Mouse (Mus musculus): ENCODE data around the gene Pmf1. TPM values are rescaled to one million over a fixed set of nuclear protein-coding genes. Genes with fewer than 3 reads are reported as not detected.

Gene Pmf1
- polyA plus RNA-seq, 1 experiment from 2014 or later, result 169 TPM

- ATAC-seq (ENCODE audit: low FRiP score, low TSS enrichment), result no peak
- Histone ChIP-seq H3K9me3 (ENCODE audit: control insufficient read depth, low read length) (no peaks in the 10 kb centered on the region), H3K4me1 (ENCODE audit: control insufficient read depth, insufficient read depth, low read length) (peaks cover 4% of the 10 kb centered on the region; the same call in 1 of the 2 replicates), H3K36me3 (ENCODE audit: control insufficient read depth, insufficient read depth, low read length) (peaks cover 74% of the 10 kb centered on the region), H3K4me3 (ENCODE audit: low read length) (no peak overlapping the region), H3K27me3 (ENCODE audit: control insufficient read depth, insufficient read depth, low read length) (peaks cover 3% of the 10 kb centered on the region; the same call in 1 of the 2 replicates), H3K9ac (ENCODE audit: low read depth, low read length) (no peak overlapping the region), H3K4me2 (replicated peaks; ENCODE audit: low read depth, low read length) (no peak overlapping the region), H3K27ac (ENCODE audit: low read depth, low read length) (no peak overlapping the region)
- 71% methylated on average over 3 of the region's 3 CpGs for WGBS
Observed at GRCm38 (mm10) chr3:88359989-88360388, 50.1 kb downstream of the Pmf1 start.

- H3K9me3 ChIP-seq (ENCODE audit: control insufficient read depth, low read length), result no peaks in the 10 kb centered on the region
- H3K4me1 ChIP-seq (ENCODE audit: control insufficient read depth, insufficient read depth, low read length), result no peaks in the 10 kb centered on the region
- H3K4me2 ChIP-seq (replicated peaks; ENCODE audit: low read depth, low read length), result no peak overlapping the region
- peaks cover 78% of the 10 kb centered on the region for H3K36me3 ChIP-seq (ENCODE audit: control insufficient read depth, insufficient read depth, low read length)
- no peak overlapping the region for H3K27ac ChIP-seq (ENCODE audit: low read depth, low read length)
- H3K27me3 ChIP-seq (ENCODE audit: control insufficient read depth, insufficient read depth, low read length), result no peaks in the 10 kb centered on the region; the same call in 1 of the 2 replicates
- ATAC-seq (ENCODE audit: low FRiP score, low TSS enrichment), result no peak
- H3K9ac ChIP-seq (ENCODE audit: low read depth, low read length), result no peak overlapping the region
- 79% methylated on average over 5 of the region's 5 CpGs for WGBS
- H3K4me3 ChIP-seq (ENCODE audit: low read length), result no peak overlapping the region
Observed at GRCm38 (mm10) chr3:88359584-88359983, 50.5 kb downstream of the Pmf1 start.

GRCm38 (mm10) chr3:88354396-88355165 is 55.5 kb downstream of the Pmf1 start:
- Histone ChIP-seq H3K27me3 (ENCODE audit: control insufficient read depth, insufficient read depth, low read length) (no peaks in the 10 kb centered on the region), H3K36me3 (ENCODE audit: control insufficient read depth, insufficient read depth, low read length) (peaks cover 98% of the 10 kb centered on the region), H3K4me1 (ENCODE audit: control insufficient read depth, insufficient read depth, low read length) (no peaks in the 10 kb centered on the region), H3K9ac (ENCODE audit: low read depth, low read length) (no peak overlapping the region), H3K4me3 (ENCODE audit: low read length) (no peak overlapping the region), H3K4me2 (replicated peaks; ENCODE audit: low read depth, low read length) (no peak overlapping the region), H3K27ac (ENCODE audit: low read depth, low read length) (no peak overlapping the region), H3K9me3 (ENCODE audit: control insufficient read depth, low read length) (no peaks in the 10 kb centered on the region)
- WGBS, result 93% methylated on average over 8 of the region's 8 CpGs
- ATAC-seq (ENCODE audit: low FRiP score, low TSS enrichment), result no peak

GRCm38 (mm10) chr3:88352907-88353306 is 57.2 kb downstream of the Pmf1 start:
- Histone ChIP-seq H3K9ac (ENCODE audit: low read depth, low read length) (no peak overlapping the region), H3K4me2 (replicated peaks; ENCODE audit: low read depth, low read length) (no peak overlapping the region), H3K4me3 (ENCODE audit: low read length) (no peak overlapping the region), H3K9me3 (ENCODE audit: control insufficient read depth, low read length) (no peaks in the 10 kb centered on the region), H3K27ac (ENCODE audit: low read depth, low read length) (no peak overlapping the region), H3K27me3 (ENCODE audit: control insufficient read depth, insufficient read depth, low read length) (no peaks in the 10 kb centered on the region), H3K36me3 (ENCODE audit: control insufficient read depth, insufficient read depth, low read length) (peaks cover 98% of the 10 kb centered on the region), H3K4me1 (ENCODE audit: control insufficient read depth, insufficient read depth, low read length) (no peaks in the 10 kb centered on the region)
- WGBS, result 98% methylated on average over 9 of the region's 9 CpGs
- ATAC-seq (ENCODE audit: low FRiP score, low TSS enrichment), result no peak

GRCm38 (mm10) chr3:88350732-88351131 is 59.4 kb downstream of the Pmf1 start:
- H3K4me2 ChIP-seq (replicated peaks; ENCODE audit: low read depth, low read length), result no peak overlapping the region
- H3K36me3 ChIP-seq (ENCODE audit: control insufficient read depth, insufficient read depth, low read length), result peaks cover 98% of the 10 kb centered on the region
- 90% methylated on average over 13 of the region's 13 CpGs for WGBS

More at GRCm38 (mm10) chr3:88350732-88351131, 59.4 kb downstream of the Pmf1 start:
- Histone ChIP-seq H3K27ac (ENCODE audit: low read depth, low read length) (no peak overlapping the region), H3K9ac (ENCODE audit: low read depth, low read length) (no peak overlapping the region), H3K27me3 (ENCODE audit: control insufficient read depth, insufficient read depth, low read length) (no peaks in the 10 kb centered on the region), H3K4me1 (ENCODE audit: control insufficient read depth, insufficient read depth, low read length) (no peaks in the 10 kb centered on the region), H3K4me3 (ENCODE audit: low read length) (no peak overlapping the region), H3K9me3 (ENCODE audit: control insufficient read depth, low read length) (no peaks in the 10 kb centered on the region)
- ATAC-seq (ENCODE audit: low FRiP score, low TSS enrichment), result no peak

Small RNA genes within 50 kb of the gene (microRNA-seq; reads per million reads assigned to microRNA genes)
- gene Mir7011, result not detected

Other genes with a start within 250 kb of the Pmf1 start
- gene Rhbg, start 155.6 kb downstream of the Pmf1 start, polyA plus RNA-seq (2014; fragmentation: Nextera tagmentation; extraction: Ambion mirVana), result 2.2 and 3.7 TPM in 2 replicates
- gene Gm38392, start 123.1 kb downstream of the Pmf1 start, polyA plus RNA-seq (2014; fragmentation: Nextera tagmentation; extraction: Ambion mirVana), result 0.79 TPM in 1 of 2 replicates, not detected in the other
- 15.4 and 20.0 TPM in 2 replicates for gene Tsacc, start 113.3 kb downstream of the Pmf1 start, polyA plus RNA-seq (2014; fragmentation: Nextera tagmentation; extraction: Ambion mirVana)
- gene Cct3, start 113.2 kb downstream of the Pmf1 start, polyA plus RNA-seq (2014; fragmentation: Nextera tagmentation; extraction: Ambion mirVana), result 603 and 679 TPM in 2 replicates
- 114 and 138 TPM in 2 replicates for gene Glmp, start 85.3 kb downstream of the Pmf1 start, polyA plus RNA-seq (2014; fragmentation: Nextera tagmentation; extraction: Ambion mirVana)
- 3.4 and 5.5 TPM in 2 replicates for gene Tmem79, start 74.2 kb downstream of the Pmf1 start, polyA plus RNA-seq (2014; fragmentation: Nextera tagmentation; extraction: Ambion mirVana)
- gene Smg5, start 74.1 kb downstream of the Pmf1 start, polyA plus RNA-seq (2014; fragmentation: Nextera tagmentation; extraction: Ambion mirVana), result 36.5 and 47.4 TPM in 2 replicates
- 7.9 and 8.5 TPM in 2 replicates for gene Paqr6, start 45.7 kb downstream of the Pmf1 start, polyA plus RNA-seq (2014; fragmentation: Nextera tagmentation; extraction: Ambion mirVana)
- 0.28 TPM in 1 of 2 replicates, not detected in the other for gene Bglap3, start 37.6 kb downstream of the Pmf1 start, polyA plus RNA-seq (2014; fragmentation: Nextera tagmentation; extraction: Ambion mirVana)
- not detected in 2 replicates for gene Bglap2, start 31.6 kb downstream of the Pmf1 start, polyA plus RNA-seq (2014; fragmentation: Nextera tagmentation; extraction: Ambion mirVana)
- gene Bglap, start 25.9 kb downstream of the Pmf1 start, polyA plus RNA-seq (2014; fragmentation: Nextera tagmentation; extraction: Ambion mirVana), result 0.57 TPM in 1 of 2 replicates, not detected in the other
- 13.1 and 19.4 TPM in 2 replicates for gene Slc25a44, start 14.8 kb upstream of the Pmf1 start, polyA plus RNA-seq (2014; fragmentation: Nextera tagmentation; extraction: Ambion mirVana)
- 5.7 and 10.0 TPM in 2 replicates for gene Sema4a, start 50.9 kb upstream of the Pmf1 start, polyA plus RNA-seq (2014; fragmentation: Nextera tagmentation; extraction: Ambion mirVana)
- 41.6 and 55.7 TPM in 2 replicates for gene Lmna, start 99.6 kb upstream of the Pmf1 start, polyA plus RNA-seq (2014; fragmentation: Nextera tagmentation; extraction: Ambion mirVana)
- 31.6 and 32.2 TPM in 2 replicates for gene Mex3a, start 122.1 kb upstream of the Pmf1 start, polyA plus RNA-seq (2014; fragmentation: Nextera tagmentation; extraction: Ambion mirVana)
- gene Rab25, start 138.0 kb upstream of the Pmf1 start, polyA plus RNA-seq (2014; fragmentation: Nextera tagmentation; extraction: Ambion mirVana), result 14.2 and 16.7 TPM in 2 replicates
- 81.7 and 165 TPM in 2 replicates for gene Lamtor2, start 142.7 kb upstream of the Pmf1 start, polyA plus RNA-seq (2014; fragmentation: Nextera tagmentation; extraction: Ambion mirVana)
- 51.4 and 73.4 TPM in 2 replicates for gene Ubqln4, start 143.4 kb upstream of the Pmf1 start, polyA plus RNA-seq (2014; fragmentation: Nextera tagmentation; extraction: Ambion mirVana)
- gene Ssr2, start 165.5 kb upstream of the Pmf1 start, polyA plus RNA-seq (2014; fragmentation: Nextera tagmentation; extraction: Ambion mirVana), result 260 and 303 TPM in 2 replicates
- 110 and 127 TPM in 2 replicates for gene Arhgef2, start 195.6 kb upstream of the Pmf1 start, polyA plus RNA-seq (2014; fragmentation: Nextera tagmentation; extraction: Ambion mirVana)
- gene Rxfp4, start 242.8 kb upstream of the Pmf1 start, polyA plus RNA-seq (2014; fragmentation: Nextera tagmentation; extraction: Ambion mirVana), result not detected in 2 replicates